Mouse (Mus musculus) large intestine, adult 2 months (tissue): ENCODE results near the gene Celsr2. TPM values are rescaled to one million over a fixed set of nuclear protein-coding genes. Genes with fewer than 3 reads are reported as not detected.

Source experiments
- DNase-seq: peaks from one replicate; pipeline ENCODE4 v3.0.0-alpha.2; 2012; ENCODE audit warnings: low read depth, low spot score
- WGBS: fragments of 180-500 bp; shearing (Covaris S2); methylation state at CpG from one replicate; pipeline ENCODE4 v1.1.7; 2018; 5-methylcytosine and 5-hydroxymethylcytosine counted together
- polyA plus RNA-seq: library from polyadenylated mRNA; depleted of rRNA; stranded (reverse); fragments of >200 nt; gene quantifications from 2 replicates; pipeline ENCODE4 v1.2.3, GENCODE M21; 2012; rRNA removed

The Celsr2 gene
- 1.8 and 2.2 TPM in 2 replicates for polyA plus RNA-seq

DNA sequence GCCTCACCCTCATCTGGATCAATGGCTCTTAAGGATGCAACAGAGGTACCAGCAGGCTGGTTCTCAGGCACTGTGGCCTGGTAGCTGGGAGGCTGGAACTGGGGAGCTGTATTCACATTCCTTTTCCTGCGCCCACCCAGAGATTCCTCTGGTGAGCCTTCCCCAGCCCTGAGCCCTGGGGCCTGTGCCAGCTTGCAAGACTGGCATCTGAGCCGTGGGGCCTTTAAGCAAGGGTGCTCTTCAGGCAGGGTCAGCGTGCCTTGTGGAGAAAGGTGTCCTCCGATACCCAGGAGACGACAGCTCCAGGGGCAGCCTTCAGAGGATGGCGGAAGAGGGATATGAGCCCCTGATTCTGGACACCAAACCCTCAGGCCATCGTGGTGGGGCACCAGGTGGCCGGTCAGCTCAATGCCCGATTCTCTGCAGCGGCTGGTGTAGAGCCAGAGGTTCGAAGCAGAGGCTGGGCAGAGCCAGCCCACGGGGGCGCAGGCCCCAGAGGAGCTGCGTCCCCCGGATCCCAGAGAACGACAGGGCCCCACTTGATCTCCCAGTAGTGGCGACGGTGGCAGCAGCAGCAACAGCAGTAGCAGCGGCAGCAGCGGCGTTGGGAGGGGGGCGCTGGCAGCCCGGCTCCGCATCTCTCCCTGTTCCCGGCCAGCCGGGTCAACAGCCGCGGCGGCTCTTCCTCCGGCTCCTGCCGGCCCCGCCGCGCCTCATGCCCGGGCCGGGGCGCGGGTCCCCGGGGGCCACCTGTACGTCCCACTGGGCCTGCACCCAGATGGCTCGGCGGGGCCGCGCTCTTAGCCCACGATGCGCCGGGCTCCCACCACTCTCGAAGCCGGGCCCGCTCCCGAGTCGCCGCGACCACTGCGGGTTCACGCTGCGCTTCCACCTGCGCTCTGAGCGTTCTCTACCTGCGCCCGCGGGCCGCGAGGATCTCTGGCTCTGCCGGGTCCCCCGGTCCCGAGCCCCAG lies at the start of gene Celsr2:
Gene Celsr2 (minus strand): TSS at position 696 of the 974 bp plus-strand sequence.
- no peak for DNase-seq
- 9% methylated on average over 67 of the region's 67 CpGs for WGBS

DNA sequence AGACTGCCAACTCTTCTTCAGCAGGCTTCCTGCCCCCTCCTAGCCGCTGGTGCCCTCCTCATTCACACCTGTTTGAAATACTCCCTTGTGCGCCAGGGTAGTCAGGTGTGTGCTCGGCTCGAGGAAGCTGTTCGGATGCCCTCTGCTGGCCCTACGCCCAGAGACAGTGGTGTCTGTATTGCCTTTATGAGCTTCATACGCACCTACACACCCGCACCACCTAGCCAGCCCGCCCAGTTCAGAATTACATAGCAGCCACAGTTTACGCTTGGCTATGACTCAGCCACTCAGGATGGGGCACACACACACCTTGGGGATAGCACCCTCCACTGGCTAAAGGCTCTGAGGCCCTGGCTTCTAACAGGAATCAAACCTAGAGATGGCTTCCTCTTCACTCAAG lies 43.5 kb upstream of the Celsr2 start:
- DNase-seq: peak; percentile 94
- 4% methylated on average over 10 of the region's 10 CpGs for WGBS

DNA sequence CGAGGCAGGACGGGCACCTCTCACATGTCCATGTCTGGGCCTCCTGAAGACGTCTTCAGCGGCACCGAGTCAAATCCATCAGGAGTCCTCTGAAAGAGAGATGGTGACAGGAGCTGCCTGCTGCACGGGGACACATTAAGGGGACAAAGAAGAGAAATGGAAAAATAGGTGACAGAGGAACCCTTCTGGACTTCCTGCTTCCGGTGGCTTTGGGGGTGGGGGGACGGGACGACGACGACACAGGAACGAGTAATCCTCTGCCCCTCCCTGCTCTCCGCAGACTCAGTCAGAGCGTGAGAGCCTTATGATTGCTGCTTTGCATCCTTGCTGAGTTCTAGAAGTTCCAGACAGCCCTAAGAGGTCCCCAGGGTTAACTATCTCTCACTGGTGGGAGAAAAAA lies 43.0 kb upstream of the Celsr2 start:
- DNase-seq: no peak
- 33% methylated on average over 14 of the region's 14 CpGs for WGBS

GRCm38 (mm10) chr3:108454172-108454571 lies 38.8 kb upstream of the Celsr2 start:
- 83% methylated on average over 1 of the region's 1 CpGs for WGBS
- DNase-seq: no peak

DNA sequence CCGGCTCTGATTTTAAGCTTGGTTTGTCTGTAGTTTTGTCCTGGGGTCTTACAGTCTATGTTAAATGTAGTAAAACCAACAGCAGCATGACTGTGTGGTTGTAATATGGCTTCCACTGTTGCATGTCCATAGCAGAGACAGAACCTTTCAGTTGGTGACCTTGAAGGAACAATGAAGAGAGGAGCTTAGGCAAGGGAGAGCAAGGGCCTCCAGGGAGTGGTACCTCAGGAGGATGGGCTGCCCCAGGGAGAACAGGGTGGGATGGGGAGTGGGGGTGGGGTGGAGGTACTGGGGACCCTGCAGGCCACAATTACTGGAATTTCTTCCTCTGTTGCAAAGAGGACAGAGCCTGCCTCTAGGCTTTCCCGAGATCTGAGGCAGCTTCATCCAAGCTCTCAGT lies 36.6 kb upstream of the Celsr2 start:
- DNase-seq: no peak
- 88% methylated on average over 2 of the region's 2 CpGs for WGBS

DNA sequence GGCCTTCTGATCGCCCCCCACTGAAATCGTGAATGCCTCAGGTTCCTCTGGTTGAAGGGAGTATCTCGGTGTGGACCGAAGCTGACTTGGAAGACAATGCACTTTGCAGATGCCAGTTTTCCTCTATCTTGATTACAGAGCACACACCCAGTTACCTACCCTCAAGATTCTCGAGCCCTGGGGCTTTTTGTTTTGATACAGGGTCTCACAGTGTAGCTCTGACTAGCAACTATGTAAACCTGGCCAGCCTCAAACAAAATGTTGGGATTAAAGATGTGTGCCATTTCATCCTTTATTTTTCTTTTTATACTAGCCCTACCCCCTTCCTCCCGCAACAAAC lies 30.0 kb upstream of the Celsr2 start:
- DNase-seq: no peak
- 15% methylated on average over 6 of the region's 6 CpGs for WGBS

DNA sequence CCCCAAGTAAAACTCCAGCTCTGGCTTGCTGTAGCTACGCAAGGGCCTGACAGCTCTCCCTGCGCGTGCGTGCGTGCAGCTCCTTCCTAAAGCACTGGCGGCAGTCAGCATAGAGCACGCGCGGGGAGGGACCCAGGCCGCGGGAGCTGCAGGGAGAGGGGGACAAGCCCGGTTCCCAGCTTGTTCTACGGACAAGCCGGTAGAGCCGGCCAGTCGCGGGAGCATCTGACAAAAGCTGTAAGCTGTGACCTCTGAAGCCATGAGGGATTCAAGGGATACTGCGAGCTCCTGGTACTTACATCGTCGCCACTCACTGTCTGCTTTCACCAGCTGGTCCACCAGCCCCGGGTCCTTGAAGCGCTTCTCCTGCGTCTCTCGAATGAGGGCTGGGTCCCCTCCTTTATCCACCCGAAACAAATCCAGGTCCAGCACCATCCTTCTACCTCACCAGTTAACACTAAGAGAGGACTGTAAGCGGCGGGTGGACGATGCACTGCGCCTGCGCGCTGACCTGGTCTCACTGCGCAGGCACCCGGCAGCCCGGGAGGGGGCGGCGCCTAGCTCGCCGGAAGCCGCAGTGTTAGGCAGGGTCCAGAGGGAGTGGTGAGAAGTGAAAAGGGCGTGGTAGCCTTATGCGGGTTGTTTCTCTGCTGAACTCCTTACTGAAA lies 29.5 kb upstream of the Celsr2 start, which contains the start of gene Sars:
Gene Sars (minus strand): TSS at position 512 of the 668 bp plus-strand sequence.
- peak; percentile 79 for DNase-seq
- WGBS: under 1% methylated on average over 41 of the region's 41 CpGs

DNA sequence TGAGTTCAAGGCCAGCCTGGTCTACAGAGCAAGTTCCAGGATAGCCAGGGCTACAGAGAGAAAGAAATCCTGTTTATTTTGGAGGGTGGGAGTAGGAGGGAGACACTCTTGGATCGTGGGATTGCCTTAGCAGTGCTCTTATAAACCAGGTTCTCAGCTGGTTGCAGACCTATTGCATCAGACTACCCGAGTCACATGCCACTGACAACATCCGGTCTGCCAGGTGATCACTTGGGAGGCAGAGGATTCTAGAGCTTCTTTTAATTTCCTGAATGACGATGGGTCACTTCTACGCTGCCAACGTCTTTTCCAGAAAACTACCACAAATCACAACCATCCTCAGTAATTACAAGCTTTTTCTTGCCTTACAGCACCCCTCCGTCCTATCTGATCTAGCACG lies 28.7 kb upstream of the Celsr2 start:
- DNase-seq: peak; percentile 65
- WGBS: 3% methylated on average over 8 of the region's 8 CpGs

DNA sequence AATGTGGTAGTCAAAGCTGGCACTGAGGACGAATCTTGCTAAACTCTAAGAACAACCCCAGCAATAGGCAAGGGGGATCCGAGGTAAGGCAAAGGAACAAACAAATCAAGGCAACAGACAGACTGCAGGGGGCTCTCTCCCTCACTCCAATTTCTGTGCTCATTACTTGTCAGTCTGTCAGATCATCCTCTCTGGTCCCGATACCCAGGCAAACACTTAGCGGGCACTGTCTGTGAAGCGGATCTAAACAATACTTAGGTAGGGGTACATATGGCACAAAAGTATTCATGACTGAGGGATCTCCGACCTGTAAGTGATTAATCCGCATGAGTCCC lies 21.0 kb upstream of the Celsr2 start:
- 85% methylated on average over 7 of the region's 7 CpGs for whole genome bisulfite sequencing
- DNase-seq: no peak

- no peak for DNase-seq
- WGBS: 88% methylated on average over 17 of the region's 17 CpGs
Observed at GRCm38 (mm10) chr3:108435701-108436379, 20.5 kb upstream of the Celsr2 start.

- 78% methylated on average over 19 of the region's 19 CpGs for WGBS
- no peak for DNase-seq
Observed at GRCm38 (mm10) chr3:108433881-108434495, 18.6 kb upstream of the Celsr2 start.

DNA sequence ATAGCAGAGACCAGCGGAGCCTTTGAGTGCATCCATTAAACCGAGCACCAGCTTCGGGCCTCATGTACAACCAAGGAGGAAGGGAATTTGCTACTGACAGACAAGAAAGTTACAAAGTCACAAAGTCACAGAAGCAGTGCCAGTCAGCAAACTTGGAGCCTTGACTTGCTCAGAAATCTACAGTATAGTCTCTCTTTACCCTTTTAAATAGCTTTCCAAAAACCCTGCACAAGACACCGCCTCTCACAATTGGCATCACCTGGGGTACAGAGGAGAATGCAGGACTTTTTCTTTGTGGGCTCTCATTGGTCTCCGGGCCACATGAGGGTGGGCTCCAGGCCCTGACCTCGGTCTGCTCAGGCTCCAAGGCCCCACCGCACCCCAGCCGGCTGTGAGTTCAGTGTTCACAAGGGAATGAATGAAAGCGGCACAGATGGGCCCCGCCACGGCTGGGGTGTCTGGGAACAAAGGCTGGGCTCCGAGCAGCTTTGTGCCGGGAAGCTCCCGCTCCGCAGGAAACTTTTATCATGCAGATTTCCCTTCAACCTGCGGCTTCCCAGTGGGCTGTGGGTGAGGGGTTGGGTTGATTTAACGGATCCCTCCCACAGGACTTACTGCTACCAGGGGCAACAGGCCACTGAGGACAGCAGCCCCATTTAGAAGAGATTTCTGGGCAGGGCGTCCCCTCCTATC lies 18.0 kb upstream of the Celsr2 start:
- no peak for DNase-seq
- WGBS: 81% methylated on average over 18 of the region's 18 CpGs

GRCm38 (mm10) chr3:108432542-108433187 lies 17.3 kb upstream of the Celsr2 start:
- 90% methylated on average over 13 of the region's 13 CpGs for WGBS
- no peak for DNase-seq

- no peak for DNase-seq
- 86% methylated on average over 6 of the region's 6 CpGs for WGBS
Observed at GRCm38 (mm10) chr3:108425624-108426018, 10.3 kb upstream of the Celsr2 start.

GRCm38 (mm10) chr3:108424944-108425623 lies 9.7 kb upstream of the Celsr2 start:
- no peak for DNase-seq
- WGBS: 80% methylated on average over 7 of the region's 7 CpGs

DNA sequence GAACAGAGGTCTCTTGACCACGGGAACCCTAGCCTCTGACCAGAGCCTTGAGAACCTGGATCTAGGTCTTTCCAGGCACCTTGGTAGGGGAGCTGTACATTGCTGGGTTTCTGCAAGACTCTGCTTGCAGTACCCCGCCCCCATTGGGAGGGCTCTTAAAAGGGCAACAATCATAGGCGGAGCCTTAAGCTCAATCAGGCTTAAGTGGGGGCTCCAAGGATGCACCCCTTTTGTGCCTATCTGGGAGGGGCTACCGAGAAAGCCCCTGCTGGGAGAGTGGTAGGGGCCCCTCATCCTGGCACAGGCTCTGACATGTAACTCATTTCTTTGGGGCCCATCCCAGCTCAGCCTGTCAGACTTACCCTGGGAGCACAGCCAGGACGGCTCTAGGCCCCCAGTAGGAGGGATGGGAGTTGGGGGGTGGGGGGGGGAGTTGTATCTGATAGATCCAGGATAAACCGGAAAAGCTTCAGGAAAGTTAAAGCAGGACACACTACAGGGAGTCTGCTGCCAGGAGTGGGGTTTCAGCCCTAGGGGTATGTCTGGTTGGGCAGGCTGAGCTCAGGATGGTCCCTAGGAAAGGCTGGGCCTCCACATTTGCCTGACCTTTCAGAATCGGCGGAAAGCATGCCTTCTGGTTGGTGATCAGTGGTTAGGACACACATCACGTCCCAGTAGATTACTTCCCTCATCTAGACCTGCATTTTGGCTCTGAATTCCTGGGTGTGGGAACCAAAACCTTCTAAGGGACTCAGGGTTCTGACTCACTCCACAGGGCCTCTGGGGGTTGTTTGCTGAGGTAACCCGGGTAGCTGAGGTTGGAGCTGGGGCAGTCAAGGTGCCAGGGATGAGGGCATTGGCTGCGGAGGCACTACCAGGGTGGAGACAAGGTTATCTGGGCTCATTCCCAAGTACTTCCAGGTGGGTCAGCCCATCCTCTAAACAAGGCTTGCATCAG lies 8.8 kb upstream of the Celsr2 start:
- DNase-seq: no peak
- 18% methylated on average over 11 of the region's 11 CpGs for WGBS

DNA sequence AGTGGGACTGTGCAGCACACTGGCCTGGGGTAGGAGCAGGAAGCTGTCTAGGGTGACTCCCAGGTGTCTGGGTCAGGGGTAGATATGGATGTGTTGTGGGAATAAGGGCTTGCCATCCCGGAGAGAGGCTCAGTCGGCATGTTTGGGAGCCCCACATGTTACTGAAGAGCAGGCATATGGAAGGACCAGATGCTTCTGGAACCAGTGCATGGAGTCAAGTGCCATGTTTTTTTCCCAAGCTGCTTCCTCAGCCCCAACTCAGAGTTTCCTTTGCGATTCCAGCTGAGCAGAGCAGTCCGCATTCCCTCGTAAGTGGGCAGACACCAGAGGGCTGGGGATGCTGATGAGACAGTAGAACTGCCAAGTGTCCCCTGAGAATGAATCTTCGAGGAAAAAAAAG lies 7.7 kb upstream of the Celsr2 start:
- 50% methylated on average over 6 of the region's 6 CpGs for WGBS
- no peak for DNase-seq
